Mouse (Mus musculus) granulocyte monocyte progenitor cell, adult 5-6 weeks (primary cell): ENCODE results near the gene Cldn9. TPM values are rescaled to one million over a fixed set of nuclear protein-coding genes. Genes with fewer than 3 reads are reported as not detected.

Experiments
- ATAC-seq: replicated peaks from 2 replicates; pipeline ENCODE4 v1.8.0; 2016; ENCODE audit warnings: mild to moderate bottlenecking, moderate TSS enrichment, inconsistent platforms; ENCODE audit not compliant: poor library complexity, severe bottlenecking
- total RNA-seq, 2 experiments: library from RNA; stranded (forward) in 1 of 2; stranded (reverse) in 1 of 2; fragments of 200-712, 200-1000 nt in 1 of 2; fragments of >200 nt in 1 of 2; fragmentation: Nextera tagmentation in 1 of 2; gene quantifications; 2 replicates each; pipeline ENCODE4 v1.2.3; 2014 to 2017

The Cldn9 gene
- total RNA-seq, 2 experiments from 2014 or later = not detected

DNA sequence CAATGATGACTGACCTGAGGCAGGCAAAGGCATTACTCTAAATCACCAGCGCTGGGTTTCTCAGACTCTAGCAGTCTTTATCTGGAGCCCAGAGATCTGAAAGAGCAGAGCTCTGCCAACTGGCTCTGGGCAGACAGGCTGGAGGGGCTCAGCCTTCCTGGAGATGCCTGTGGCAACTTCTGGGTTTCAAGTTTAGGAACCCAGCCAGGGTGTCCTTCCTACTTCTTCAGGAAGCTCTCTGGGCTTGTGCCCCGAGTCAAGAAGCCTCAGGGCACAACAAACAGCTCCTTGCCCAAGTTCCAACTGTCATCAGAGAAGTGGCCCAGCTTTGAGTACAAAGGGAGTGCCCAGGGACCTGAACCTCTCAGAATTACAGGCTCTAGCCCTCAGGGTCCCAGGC is 29.4 kb downstream of the Cldn9 start:
- ATAC-seq = peak; percentile 60

- peak; percentile 55 for ATAC-seq
Observed at GRCm38 (mm10) chr17:23654001-23654400, 29.8 kb downstream of the Cldn9 start.

DNA sequence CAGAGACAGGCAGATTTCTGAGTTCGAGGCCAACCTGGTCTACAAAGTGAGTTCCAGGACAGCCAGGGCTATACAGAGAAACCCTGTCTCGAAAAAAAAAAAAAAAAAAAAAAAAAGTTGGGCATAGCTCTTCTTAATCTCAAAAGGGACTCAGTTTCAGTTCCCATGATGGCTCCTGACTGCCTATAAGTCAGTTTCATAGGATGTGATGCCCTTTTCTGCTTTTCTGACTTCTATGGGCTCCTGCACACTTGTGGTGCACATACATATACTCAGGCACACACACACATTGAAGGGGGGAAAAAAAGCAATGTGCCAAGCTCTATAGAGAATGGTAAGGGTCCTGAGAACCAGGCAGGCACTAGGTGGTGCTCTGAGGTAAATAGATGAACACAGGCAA is 30.5 kb downstream of the Cldn9 start:
- peak; percentile 52 for ATAC-seq

GRCm38 (mm10) chr17:23651363-23651762 is 32.5 kb downstream of the Cldn9 start:
- 0 out of 2 replicates have a peak, but pooled peaks have one; percentile 18 for ATAC-seq

GRCm38 (mm10) chr17:23645894-23646293 is 37.9 kb downstream of the Cldn9 start:
- ATAC-seq = no peak

DNA sequence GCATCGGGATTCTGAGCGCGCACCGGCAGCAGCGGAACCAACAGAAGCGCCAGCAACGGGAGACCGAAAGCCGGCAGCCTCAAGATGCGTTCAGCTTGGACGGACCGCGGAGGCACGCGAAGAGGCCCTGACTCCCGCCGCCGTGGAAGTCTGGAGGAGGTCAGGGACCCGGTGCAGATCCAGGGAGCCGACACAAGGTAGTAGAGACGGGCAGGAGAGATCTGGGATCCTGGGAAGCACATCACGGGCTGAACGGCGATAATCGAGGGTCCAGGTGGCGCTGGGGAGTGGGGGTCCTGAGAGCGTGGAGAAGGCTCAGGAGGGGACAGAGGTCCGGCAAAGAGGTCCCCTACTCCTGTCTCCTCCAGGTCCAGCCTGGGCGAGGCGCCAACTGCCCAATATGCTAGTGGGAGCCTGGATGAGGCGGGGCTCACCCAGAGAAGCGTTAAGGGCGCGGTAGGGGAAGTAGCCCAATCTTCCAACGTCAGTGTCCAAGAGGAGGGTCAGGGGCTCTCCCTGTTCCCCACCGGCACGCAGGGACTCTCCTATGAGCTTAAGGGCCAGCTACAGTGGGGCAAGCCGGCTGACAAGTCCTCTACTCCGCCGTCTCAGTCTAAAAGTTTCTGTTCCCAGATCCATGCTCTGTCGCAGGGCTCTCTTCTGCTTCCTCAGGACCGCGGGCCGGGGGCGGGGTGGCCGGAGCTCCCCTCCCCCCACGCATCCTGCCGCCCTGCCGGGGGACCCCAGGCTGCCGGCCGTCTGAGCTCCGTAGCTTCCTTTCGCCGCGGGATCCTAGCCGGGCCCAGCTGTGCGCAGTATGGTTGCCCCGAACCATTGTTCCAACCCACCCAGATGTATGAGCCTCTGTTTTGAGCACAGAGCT is 39.0 kb downstream of the Cldn9 start, which contains the start of gene Mmp25:
Gene Mmp25 (minus strand): TSS at position 665 of the 883 bp plus-strand sequence.
- peak; percentile 84 for ATAC-seq

Other genes with a start within 250 kb of the Cldn9 start
- not detected in 2 replicates for gene Vmn2r117, start 204.3 kb downstream of the Cldn9 start, total RNA-seq (2014; fragmentation: Nextera tagmentation)
- not detected in 2 replicates for gene Vmn2r117, start 204.3 kb downstream of the Cldn9 start, total RNA-seq (2017)
- gene Zfp213, start 119.8 kb downstream of the Cldn9 start, total RNA-seq (2014; fragmentation: Nextera tagmentation) = 4.9 and 6.9 TPM in 2 replicates
- gene Zfp213, start 119.8 kb downstream of the Cldn9 start, total RNA-seq (2017) = 9.7 and 10.7 TPM in 2 replicates
- gene Zfp13, start 84.5 kb downstream of the Cldn9 start, total RNA-seq (2014; fragmentation: Nextera tagmentation) = 1.7 and 2.2 TPM in 2 replicates
- gene Zfp13, start 84.5 kb downstream of the Cldn9 start, total RNA-seq (2017) = 0.46 and 0.56 TPM in 2 replicates
- not detected in 2 replicates for gene Zscan10, start 83.2 kb downstream of the Cldn9 start, total RNA-seq (2014; fragmentation: Nextera tagmentation)
- gene Zscan10, start 83.2 kb downstream of the Cldn9 start, total RNA-seq (2017) = not detected in 2 replicates
- gene Mmp25, start 38.7 kb downstream of the Cldn9 start, total RNA-seq (2014; fragmentation: Nextera tagmentation) = not detected in 2 replicates
- gene Mmp25, start 38.7 kb downstream of the Cldn9 start, total RNA-seq (2017) = 0.47 and 0.57 TPM in 2 replicates
- not detected in 2 replicates for gene Bicdl2, start 23.5 kb downstream of the Cldn9 start, total RNA-seq (2014; fragmentation: Nextera tagmentation)
- not detected in 2 replicates for gene Bicdl2, start 23.5 kb downstream of the Cldn9 start, total RNA-seq (2017)
- gene Hcfc1r1, start 10.4 kb downstream of the Cldn9 start, total RNA-seq (2014; fragmentation: Nextera tagmentation) = 48.9 and 51.5 TPM in 2 replicates
- gene Hcfc1r1, start 10.4 kb downstream of the Cldn9 start, total RNA-seq (2017) = 13.5 and 16.6 TPM in 2 replicates
- 49.8 and 50.2 TPM in 2 replicates for gene Thoc6, start 10.1 kb downstream of the Cldn9 start, total RNA-seq (2014; fragmentation: Nextera tagmentation)
- 37.1 and 39.3 TPM in 2 replicates for gene Thoc6, start 10.1 kb downstream of the Cldn9 start, total RNA-seq (2017)
- gene Tnfrsf12a, start 6.6 kb downstream of the Cldn9 start, total RNA-seq (2014; fragmentation: Nextera tagmentation) = 5.1 and 7.8 TPM in 2 replicates
- 4.7 and 7.7 TPM in 2 replicates for gene Tnfrsf12a, start 6.6 kb downstream of the Cldn9 start, total RNA-seq (2017)
- 0.67 TPM in 1 of 2 replicates, not detected in the other for gene Cldn6, start 4.8 kb downstream of the Cldn9 start, total RNA-seq (2014; fragmentation: Nextera tagmentation)
- gene Cldn6, start 4.8 kb downstream of the Cldn9 start, total RNA-seq (2017) = not detected in 2 replicates
- not detected in 2 replicates for gene 1520401A03Rik, start 38.8 kb upstream of the Cldn9 start, total RNA-seq (2014; fragmentation: Nextera tagmentation)
- gene 1520401A03Rik, start 38.8 kb upstream of the Cldn9 start, total RNA-seq (2017) = not detected in 2 replicates
- 63.7 and 86.7 TPM in 2 replicates for gene Pkmyt1, start 42.3 kb upstream of the Cldn9 start, total RNA-seq (2014; fragmentation: Nextera tagmentation)
- 22.0 and 24.3 TPM in 2 replicates for gene Pkmyt1, start 42.3 kb upstream of the Cldn9 start, total RNA-seq (2017)
- 0.69 and 2.4 TPM in 2 replicates for gene Paqr4, start 56.8 kb upstream of the Cldn9 start, total RNA-seq (2014; fragmentation: Nextera tagmentation)
- 2.2 and 2.5 TPM in 2 replicates for gene Paqr4, start 56.8 kb upstream of the Cldn9 start, total RNA-seq (2017)
- not detected in 2 replicates for gene Kremen2, start 61.8 kb upstream of the Cldn9 start, total RNA-seq (2014; fragmentation: Nextera tagmentation)
- not detected in 2 replicates for gene Kremen2, start 61.8 kb upstream of the Cldn9 start, total RNA-seq (2017)
- 10.3 and 17.5 TPM in 2 replicates for gene Flywch1, start 87.6 kb upstream of the Cldn9 start, total RNA-seq (2014; fragmentation: Nextera tagmentation)
- gene Flywch1, start 87.6 kb upstream of the Cldn9 start, total RNA-seq (2017) = 15.2 and 22.4 TPM in 2 replicates
- gene Flywch2, start 102.1 kb upstream of the Cldn9 start, total RNA-seq (2014; fragmentation: Nextera tagmentation) = 0.80 and 7.2 TPM in 2 replicates
- 0.30 TPM in 1 of 2 replicates, not detected in the other for gene Flywch2, start 102.1 kb upstream of the Cldn9 start, total RNA-seq (2017)
- gene Srrm2, start 106.5 kb upstream of the Cldn9 start, total RNA-seq (2014; fragmentation: Nextera tagmentation) = 563 and 623 TPM in 2 replicates
- gene Srrm2, start 106.5 kb upstream of the Cldn9 start, total RNA-seq (2017) = 126 TPM in 2 replicates
- 318 and 455 TPM in 2 replicates for gene Elob, start 145.1 kb upstream of the Cldn9 start, total RNA-seq (2014; fragmentation: Nextera tagmentation)
- 124 and 129 TPM in 2 replicates for gene Elob, start 145.1 kb upstream of the Cldn9 start, total RNA-seq (2017)
- not detected in 2 replicates for gene Prss33, start 152.0 kb upstream of the Cldn9 start, total RNA-seq (2014; fragmentation: Nextera tagmentation)
- gene Prss33, start 152.0 kb upstream of the Cldn9 start, total RNA-seq (2017) = not detected in 2 replicates
- gene Prss32, start 159.8 kb upstream of the Cldn9 start, total RNA-seq (2014; fragmentation: Nextera tagmentation) = not detected in 2 replicates
- not detected in 2 replicates for gene Prss32, start 159.8 kb upstream of the Cldn9 start, total RNA-seq (2017)
- gene Prss41, start 160.1 kb upstream of the Cldn9 start, total RNA-seq (2014; fragmentation: Nextera tagmentation) = not detected in 2 replicates
- not detected in 2 replicates for gene Prss41, start 160.1 kb upstream of the Cldn9 start, total RNA-seq (2017)
- not detected in 2 replicates for gene Prss21, start 184.0 kb upstream of the Cldn9 start, total RNA-seq (2014; fragmentation: Nextera tagmentation)
- not detected in 2 replicates for gene Prss21, start 184.0 kb upstream of the Cldn9 start, total RNA-seq (2017)
- gene Dcpp1, start 196.8 kb upstream of the Cldn9 start, total RNA-seq (2014; fragmentation: Nextera tagmentation) = not detected in 2 replicates
- not detected in 2 replicates for gene Dcpp1, start 196.8 kb upstream of the Cldn9 start, total RNA-seq (2017)
- gene Dcpp2, start 196.9 kb upstream of the Cldn9 start, total RNA-seq (2014; fragmentation: Nextera tagmentation) = not detected in 2 replicates
- gene Dcpp2, start 196.9 kb upstream of the Cldn9 start, total RNA-seq (2017) = not detected in 2 replicates
- gene Dcpp3, start 233.4 kb upstream of the Cldn9 start, total RNA-seq (2014; fragmentation: Nextera tagmentation) = not detected in 2 replicates
- gene Dcpp3, start 233.4 kb upstream of the Cldn9 start, total RNA-seq (2017) = not detected in 2 replicates